In the genomic region with DNA sequence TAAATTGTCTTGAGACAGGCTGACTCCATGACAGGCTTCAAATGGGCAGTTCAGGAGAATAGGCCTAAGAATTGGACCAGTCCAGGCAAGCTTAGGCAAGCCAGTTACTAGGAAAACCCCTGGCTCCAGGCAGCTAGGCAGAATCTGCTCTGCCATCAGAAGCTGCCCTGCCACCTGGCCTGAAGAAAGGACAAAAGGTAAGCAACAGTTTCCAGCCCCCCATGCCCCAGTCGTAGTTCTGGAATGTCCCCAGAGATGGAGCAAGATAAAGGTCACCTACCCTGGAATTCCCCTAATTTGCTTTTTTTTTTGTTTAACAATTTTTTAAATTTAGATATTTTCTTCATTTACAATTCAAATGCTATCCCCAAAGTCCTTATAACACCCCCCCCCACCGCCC, we compare ENCODE assay signal across 31 mouse cellular contexts.
"Had no signal": no experiment of that assay in that cellular context is flagged by ENCODE, and none has a peak within 500 bp of the region (broad histone marks: within the 10 kb centered on the region; RNA-seq: fewer than 3 reads in every experiment).

No protein-coding gene starts in this region.

- H3K9me3 ChIP-seq: heart, embryonic 12.5 days; heart, embryonic 13.5 days; heart, embryonic 15.5 days; hindbrain, embryonic 10.5 days; hindbrain, embryonic 12.5 days; hindbrain, embryonic 13.5 days; hindbrain, embryonic 15.5 days; intestine, embryonic 15.5 days; kidney, embryonic 15.5 days had no signal

- H3K4me2 ChIP-seq: heart, embryonic 11.5 days; heart, embryonic 12.5 days; heart, embryonic 13.5 days; heart, embryonic 15.5 days; hindbrain, embryonic 12.5 days; hindbrain, embryonic 13.5 days; hindbrain, embryonic 14.5 days; hindbrain, embryonic 15.5 days; intestine, embryonic 15.5 days; kidney, embryonic 15.5 days had no signal

- DNase-seq: heart, postnatal 10 days; heart, postnatal 14 days; heart, postnatal 36 days; heart, postnatal 4 days; kidney, adult 11 months; kidney, adult 18-20 months; kidney, adult 2 months; kidney, adult 8-10 months; kidney, adult 9 months; kidney, postnatal 10 days; kidney, postnatal 14 days; kidney, postnatal 25 days; kidney, postnatal 36 days; kidney, postnatal 4 days; layer of hippocampus, adult 9-11 months; layer of hippocampus, postnatal 36 days had no signal

- H3K27me3 ChIP-seq: heart, embryonic 12.5 days; heart, embryonic 13.5 days; heart, embryonic 15.5 days; hindbrain, embryonic 12.5 days; hindbrain, embryonic 13.5 days; hindbrain, embryonic 15.5 days; intestine, embryonic 15.5 days; kidney, embryonic 15.5 days had no signal

- H3K36me3 ChIP-seq: heart, embryonic 12.5 days; heart, embryonic 13.5 days; heart, embryonic 15.5 days; hindbrain, embryonic 10.5 days; hindbrain, embryonic 12.5 days; hindbrain, embryonic 13.5 days; hindbrain, embryonic 15.5 days; intestine, embryonic 15.5 days; kidney, embryonic 15.5 days had no signal

- H3K4me1 ChIP-seq: heart, embryonic 12.5 days; heart, embryonic 13.5 days; heart, embryonic 15.5 days; hindbrain, embryonic 10.5 days; hindbrain, embryonic 12.5 days; hindbrain, embryonic 13.5 days; hindbrain, embryonic 15.5 days; intestine, embryonic 15.5 days; kidney, embryonic 15.5 days had no signal

- H3K9ac ChIP-seq: heart, embryonic 12.5 days; heart, embryonic 13.5 days; heart, embryonic 15.5 days; hindbrain, embryonic 12.5 days; hindbrain, embryonic 13.5 days; hindbrain, embryonic 14.5 days; hindbrain, embryonic 15.5 days; intestine, embryonic 15.5 days; kidney, embryonic 15.5 days had no signal

- H3K4me3 ChIP-seq: heart, embryonic 12.5 days; heart, embryonic 13.5 days; heart, embryonic 15.5 days; hindbrain, embryonic 10.5 days; hindbrain, embryonic 12.5 days; hindbrain, embryonic 13.5 days; hindbrain, embryonic 15.5 days; intestine, embryonic 15.5 days; kidney, embryonic 15.5 days; layer of hippocampus, adult 2 months; left cerebral cortex, adult 2 months had no signal

- H3K27ac ChIP-seq: heart, embryonic 13.5 days; heart, embryonic 15.5 days; hindbrain, embryonic 10.5 days; hindbrain, embryonic 12.5 days; hindbrain, embryonic 13.5 days; hindbrain, embryonic 14.5 days; hindbrain, embryonic 15.5 days; hindbrain, postnatal 0 days; intestine, embryonic 15.5 days; kidney, embryonic 15.5 days; kidney, postnatal 0 days; layer of hippocampus, adult 2 months; left cerebral cortex, adult 2 months had no signal
